In the genomic region with DNA sequence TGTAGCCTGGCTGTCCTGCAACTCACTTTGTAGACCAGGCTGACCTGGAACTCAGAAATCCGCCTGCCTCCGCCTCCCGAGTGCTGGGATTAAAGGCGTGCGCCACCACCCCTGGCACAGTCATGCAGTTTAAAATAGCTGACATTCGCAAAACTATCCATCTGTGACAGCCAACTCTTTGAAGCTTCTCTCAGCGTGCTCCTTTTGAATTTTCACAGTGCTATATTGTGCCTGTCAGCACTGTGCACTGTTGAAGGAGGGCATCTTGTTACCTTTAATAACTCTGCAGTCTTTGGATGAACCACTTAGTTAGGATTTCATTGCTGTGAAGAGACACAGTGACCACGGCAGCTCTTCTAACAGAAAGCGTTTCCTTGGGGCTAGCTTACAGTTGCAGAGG, we compare ENCODE assay signal across 23 mouse cellular contexts. TPM values are rescaled to one million over a fixed set of nuclear protein-coding genes. Genes with fewer than 3 reads are reported as not detected.
A peak's percentile ranks its signal among the peaks of the same experiment; 100 is the strongest.
DNase-seq lines count a peak whose midpoint lies in the region; ATAC-seq and TF ChIP-seq lines count a peak whose summit lies in the region.
"Had no signal": no experiment of that assay in that cellular context is flagged by ENCODE, and none has a peak within 500 bp of the region (broad histone marks: within the 10 kb centered on the region; RNA-seq: fewer than 3 reads in every experiment).

No protein-coding gene starts in this region.

- no peak for TF ChIP-seq CTCF in forebrain, postnatal 0 days (IDR thresholded peaks at IDR 0.05; ENCODE audit: low read depth)

- no peaks in the 10 kb centered on the region for H3K9me3 ChIP-seq in forebrain, embryonic 13.5 days (replicated peaks)
- H3K9me3 ChIP-seq in forebrain, postnatal 0 days (ENCODE audit: low read length), result no peaks in the 10 kb centered on the region
- no peaks in the 10 kb centered on the region for H3K9me3 ChIP-seq in hindbrain, embryonic 12.5 days (replicated peaks)
- peaks cover 5% of the 10 kb centered on the region; the same call in 1 of the 2 replicates for H3K9me3 ChIP-seq in hindbrain, embryonic 10.5 days
- H3K9me3 ChIP-seq in midbrain, embryonic 11.5 days (ENCODE audit: control insufficient read depth, low read length), result no peaks in the 10 kb centered on the region
- no peaks in the 10 kb centered on the region for H3K9me3 ChIP-seq in midbrain, embryonic 14.5 days (ENCODE audit: control insufficient read depth, low read length)
- H3K9me3 ChIP-seq: embryonic facial prominence, embryonic 13.5 days; hindbrain, embryonic 15.5 days had no signal

- no peak overlapping the region for H3K27ac ChIP-seq in forebrain, embryonic 13.5 days
- H3K27ac ChIP-seq in forebrain, postnatal 0 days (ENCODE audit: low read depth, low read length), result no peak overlapping the region
- H3K27ac ChIP-seq in hindbrain, embryonic 12.5 days, result no peak overlapping the region
- H3K27ac ChIP-seq in hindbrain, embryonic 10.5 days, result no peak overlapping the region
- no peak overlapping the region for H3K27ac ChIP-seq in midbrain, embryonic 11.5 days (ENCODE audit: low read depth, low read length)
- H3K27ac ChIP-seq in midbrain, embryonic 14.5 days (replicated peaks; ENCODE audit: low read depth, low read length), result no peak overlapping the region
- H3K27ac ChIP-seq: embryonic facial prominence, embryonic 13.5 days; gastrocnemius, adult 2 months; hindbrain, embryonic 15.5 days had no signal

- H3K36me3 ChIP-seq in forebrain, embryonic 13.5 days (ENCODE audit: poor library complexity, severe bottlenecking), result peaks cover 61% of the 10 kb centered on the region
- H3K36me3 ChIP-seq in forebrain, postnatal 0 days (ENCODE audit: insufficient read depth), result peaks cover 13% of the 10 kb centered on the region; the same call in 1 of the 2 replicates
- peaks cover 31% of the 10 kb centered on the region for H3K36me3 ChIP-seq in hindbrain, embryonic 12.5 days
- H3K36me3 ChIP-seq in hindbrain, embryonic 10.5 days, result peaks cover 82% of the 10 kb centered on the region
- peaks cover 16% of the 10 kb centered on the region; the same call in 1 of the 2 replicates for H3K36me3 ChIP-seq in midbrain, embryonic 11.5 days (ENCODE audit: control insufficient read depth, insufficient read depth, low read length)
- peaks cover 30% of the 10 kb centered on the region for H3K36me3 ChIP-seq in midbrain, embryonic 14.5 days (ENCODE audit: control insufficient read depth, insufficient read depth, low read length)

- H3K4me3 ChIP-seq in forebrain, embryonic 13.5 days, result no peak overlapping the region
- H3K4me3 ChIP-seq in forebrain, postnatal 0 days (ENCODE audit: low read depth, low read length), result no peak overlapping the region
- no peak overlapping the region for H3K4me3 ChIP-seq in hindbrain, embryonic 12.5 days
- H3K4me3 ChIP-seq in hindbrain, embryonic 10.5 days, result no peak overlapping the region
- no peak overlapping the region for H3K4me3 ChIP-seq in midbrain, embryonic 11.5 days (ENCODE audit: low read depth, low read length)
- H3K4me3 ChIP-seq in midbrain, embryonic 14.5 days (replicated peaks; ENCODE audit: low read depth, low read length), result no peak overlapping the region
- H3K4me3 ChIP-seq: embryonic facial prominence, embryonic 13.5 days; gastrocnemius, adult 2 months; heart, embryonic 12.5 days; hindbrain, embryonic 15.5 days had no signal

- ATAC-seq in forebrain, embryonic 13.5 days, result 0 out of 2 replicates have a peak, but pooled peaks have one; percentile 22
- no peak; the same call in 1 of the 2 replicates for ATAC-seq in forebrain, postnatal 0 days
- ATAC-seq in hindbrain, embryonic 12.5 days (ENCODE audit: low FRiP score), result peak; percentile 22; the same call in 1 of the 2 replicates
- 0 out of 2 replicates have a peak, but pooled peaks have one; percentile 10 for ATAC-seq in midbrain, embryonic 11.5 days (ENCODE audit: low FRiP score)
- no peak for ATAC-seq in midbrain, embryonic 14.5 days (ENCODE audit: low FRiP score, low TSS enrichment)
- ATAC-seq: inflammation-experienced regulatory T-cells, adult 6 months; intestine, postnatal 0 days had no signal

- H3K9ac ChIP-seq in forebrain, embryonic 13.5 days, result no peak overlapping the region
- H3K9ac ChIP-seq in forebrain, postnatal 0 days, result no peak overlapping the region
- no peak overlapping the region for H3K9ac ChIP-seq in hindbrain, embryonic 12.5 days
- no peak overlapping the region for H3K9ac ChIP-seq in midbrain, embryonic 11.5 days (ENCODE audit: low read length)
- no peak overlapping the region for H3K9ac ChIP-seq in midbrain, embryonic 14.5 days (replicated peaks; ENCODE audit: low read length)
- H3K9ac ChIP-seq: embryonic facial prominence, embryonic 13.5 days; heart, embryonic 12.5 days; hindbrain, embryonic 15.5 days had no signal

- no peaks in the 10 kb centered on the region for H3K27me3 ChIP-seq in forebrain, embryonic 13.5 days
- H3K27me3 ChIP-seq in forebrain, postnatal 0 days (ENCODE audit: insufficient read depth, low read length), result no peaks in the 10 kb centered on the region
- no peaks in the 10 kb centered on the region for H3K27me3 ChIP-seq in hindbrain, embryonic 12.5 days
- no peaks in the 10 kb centered on the region for H3K27me3 ChIP-seq in hindbrain, embryonic 10.5 days (ENCODE audit: insufficient read depth, poor library complexity, severe bottlenecking)
- no peaks in the 10 kb centered on the region for H3K27me3 ChIP-seq in midbrain, embryonic 11.5 days (ENCODE audit: control insufficient read depth, insufficient read depth, low read length)
- no peaks in the 10 kb centered on the region for H3K27me3 ChIP-seq in midbrain, embryonic 14.5 days (ENCODE audit: control insufficient read depth, insufficient read depth, low read length)
- H3K27me3 ChIP-seq: embryonic facial prominence, embryonic 13.5 days; heart, embryonic 12.5 days; hindbrain, embryonic 15.5 days had no signal

- no peak for DNase-seq in forebrain, postnatal 0 days
- DNase-seq in hindbrain, embryonic 10.5 days (ENCODE audit: low spot score), result no peak
- no peak for DNase-seq in midbrain, embryonic 11.5 days (ENCODE audit: low spot score, missing footprints)
- DNase-seq in midbrain, embryonic 14.5 days, result no peak
- DNase-seq in adrenal gland, postnatal 10 days, result no peak
- DNase-seq: adrenal gland, postnatal 14 days; cerebellum, adult 18-20 months; cerebellum, adult 9-11 months; cerebellum, postnatal 36 days; gastrocnemius, adult 2 months; gastrocnemius, postnatal 25 days had no signal

- 96% methylated on average over 9 of the region's 9 CpGs for WGBS in forebrain, embryonic 13.5 days
- WGBS in forebrain, postnatal 0 days, result 85% methylated on average over 9 of the region's 9 CpGs
- 94% methylated on average over 9 of the region's 9 CpGs for WGBS in hindbrain, embryonic 12.5 days
- 89% methylated on average over 9 of the region's 9 CpGs for WGBS in hindbrain, embryonic 10.5 days
- 94% methylated on average over 9 of the region's 9 CpGs for WGBS in midbrain, embryonic 11.5 days
- 88% methylated on average over 9 of the region's 9 CpGs for WGBS in midbrain, embryonic 14.5 days

- no peak overlapping the region for H3K4me2 ChIP-seq in forebrain, embryonic 13.5 days
- no peak overlapping the region for H3K4me2 ChIP-seq in forebrain, postnatal 0 days (ENCODE audit: low read depth)
- no peak overlapping the region for H3K4me2 ChIP-seq in hindbrain, embryonic 12.5 days (replicated peaks)
- no peak overlapping the region for H3K4me2 ChIP-seq in midbrain, embryonic 11.5 days
- H3K4me2 ChIP-seq in midbrain, embryonic 14.5 days (ENCODE audit: low read length), result no peak overlapping the region
- H3K4me2 ChIP-seq: embryonic facial prominence, embryonic 13.5 days; heart, embryonic 12.5 days; hindbrain, embryonic 15.5 days had no signal

- no peaks in the 10 kb centered on the region for H3K4me1 ChIP-seq in forebrain, embryonic 13.5 days
- no peaks in the 10 kb centered on the region for H3K4me1 ChIP-seq in forebrain, postnatal 0 days (ENCODE audit: insufficient read depth)
- no peaks in the 10 kb centered on the region for H3K4me1 ChIP-seq in hindbrain, embryonic 12.5 days
- H3K4me1 ChIP-seq in hindbrain, embryonic 10.5 days (replicated peaks), result no peaks in the 10 kb centered on the region
- H3K4me1 ChIP-seq in midbrain, embryonic 11.5 days (ENCODE audit: control insufficient read depth, insufficient read depth, low read length), result no peaks in the 10 kb centered on the region
- no peaks in the 10 kb centered on the region for H3K4me1 ChIP-seq in midbrain, embryonic 14.5 days (ENCODE audit: control insufficient read depth, insufficient read depth, low read length)
- H3K4me1 ChIP-seq: embryonic facial prominence, embryonic 13.5 days; heart, embryonic 12.5 days; hindbrain, embryonic 15.5 days had no signal

RNA-seq across cellular contexts. Expression of gene Mtnr1a, which starts 16.3 kb away (rescaled TPM):
- polyA plus RNA-seq in forebrain, embryonic 13.5 days (2015; fragmentation: Nextera tagmentation; extraction: Ambion mirVana), result 0.17 and 0.18 TPM in 2 replicates
- total RNA-seq in forebrain, postnatal 0 days (2014; rRNA removed), result 0.38 TPM in 1 of 2 replicates, not detected in the other
- 0.18 and 0.19 TPM in 2 replicates for polyA plus RNA-seq in forebrain, postnatal 0 days (2015; fragmentation: Nextera tagmentation; extraction: Ambion mirVana)
- polyA plus RNA-seq in hindbrain, embryonic 12.5 days (2016; fragmentation: Nextera tagmentation; extraction: Ambion mirVana), result 0.22 TPM in 1 of 2 replicates, not detected in the other
- polyA plus RNA-seq in hindbrain, embryonic 10.5 days (2016; fragmentation: Nextera tagmentation; extraction: Ambion mirVana), result 0.16 and 0.41 TPM in 2 replicates
- 0.14 and 0.63 TPM in 2 replicates for polyA plus RNA-seq in midbrain, embryonic 11.5 days (2014; fragmentation: Nextera tagmentation; extraction: Ambion mirVana)
- polyA plus RNA-seq in midbrain, embryonic 14.5 days (2014; fragmentation: Nextera tagmentation; extraction: Ambion mirVana), result 0.17 and 0.36 TPM in 2 replicates
- total RNA-seq in adrenal gland, postnatal 10 days (2021), result under 1 TPM in 1 of 2 experiments, not detected in 1; 0.15 TPM
- total RNA-seq: adrenal gland, postnatal 14 days; gastrocnemius, adult 2 months; gastrocnemius, postnatal 25 days; granulocyte monocyte progenitor cell, adult 5-6 weeks; heart, postnatal 25 days; MEL had no signal
- polyA plus RNA-seq: C2C12; embryonic facial prominence, embryonic 13.5 days; heart, embryonic 12.5 days; heart, embryonic 16.5 days; inflammation-experienced regulatory T-cells, adult 6 months had no signal

Comparison
In these comparisons a context has a peak if more than half of its experiments do, and no peak if none do; other contexts are left out.
1. ATAC-seq: peak in forebrain, embryonic 13.5 days (single experiment), hindbrain, embryonic 12.5 days (single experiment) and midbrain, embryonic 11.5 days (single experiment); none in forebrain, postnatal 0 days (single experiment) and midbrain, embryonic 14.5 days (single experiment).